Mouse (Mus musculus) embryonic fibroblast, embryonic 13.5 days (primary cell): ENCODE measurements around the gene Pard3.

Experiments used
- CTCF ChIP-seq: IDR thresholded peaks from 2 replicates; pipeline ENCODE4 v1.5.1; 2011; ENCODE audit warnings: mild to moderate bottlenecking, control low read depth, low read length, moderate library complexity, borderline replicate concordance; ENCODE audit not compliant: insufficient read depth
- POLR2A ChIP-seq: IDR thresholded peaks from 2 replicates; pipeline ENCODE4 v1.6.1; 2011; ENCODE audit warnings: low read depth, mild to moderate bottlenecking, control low read depth, low read length, moderate library complexity

DNA sequence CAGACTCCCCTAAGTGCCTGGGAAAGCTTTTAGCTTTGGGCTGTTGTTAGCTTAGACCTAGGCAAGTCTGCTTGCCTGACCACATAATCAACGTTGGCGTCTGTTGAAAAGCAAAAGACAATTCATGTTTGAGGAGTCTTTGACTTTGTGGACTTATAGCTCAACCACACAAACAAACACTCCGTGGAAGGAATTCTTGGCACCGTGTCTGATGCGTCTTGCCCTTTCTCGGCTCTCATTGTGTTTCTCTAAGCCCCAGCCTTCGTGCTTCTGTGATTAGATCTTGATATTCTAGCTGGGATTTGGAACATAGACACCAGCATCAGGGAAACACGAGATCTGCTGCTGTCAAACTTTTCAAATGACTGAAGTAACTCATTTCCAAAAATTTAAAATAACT lies 61.1 kb downstream of the Pard3 start:
- TF ChIP-seq CTCF (no peak), POLR2A (no peak)
